Comparison of ENCODE assay signal across 8 mouse cellular contexts in the genomic region with DNA sequence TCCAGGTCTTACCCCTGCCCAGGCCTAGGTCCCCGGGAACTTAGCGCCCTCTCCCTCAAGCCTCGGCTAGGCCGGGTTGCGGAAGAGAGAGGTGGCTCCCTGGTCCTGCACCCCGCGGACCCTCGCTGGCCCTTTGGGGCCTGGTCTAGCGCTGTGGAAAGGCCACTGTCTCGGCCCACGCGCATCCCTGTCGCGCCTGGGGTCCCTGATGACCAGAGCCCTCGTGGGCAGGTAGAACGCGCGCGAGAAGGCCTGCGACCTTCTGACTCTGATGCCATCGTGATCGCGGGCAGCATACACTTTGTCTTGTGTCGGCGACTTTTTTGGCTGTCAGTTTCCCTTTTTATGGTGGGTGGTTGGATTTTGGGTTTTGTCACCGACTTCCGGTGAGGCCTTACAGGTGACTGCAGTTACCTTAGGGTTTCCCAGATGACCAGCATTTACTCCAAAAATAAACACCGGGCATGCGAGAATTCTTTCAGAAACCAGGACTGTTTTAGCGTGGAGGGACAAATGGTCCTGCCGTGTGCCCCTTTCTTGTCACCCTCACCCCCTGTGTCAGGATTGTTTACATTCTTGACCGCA. TPM values are rescaled to one million over a fixed set of nuclear protein-coding genes. Genes with fewer than 3 reads are reported as not detected.
DNase-seq lines count a peak whose midpoint lies in the region; ATAC-seq and TF ChIP-seq lines count a peak whose summit lies in the region.

Gene 4931422A03Rik, minus strand, starts transcription at position 223 of the 585 bp plus-strand sequence.

- WGBS in embryonic facial prominence, embryonic 15.5 days, result under 1% methylated on average over 32 of the region's 32 CpGs
- WGBS in kidney, postnatal 0 days, result under 1% methylated on average over 32 of the region's 32 CpGs
- WGBS in midbrain, embryonic 12.5 days, result 2% methylated on average over 32 of the region's 32 CpGs

- H3K36me3 ChIP-seq in embryonic facial prominence, embryonic 15.5 days, result no peaks in the 10 kb centered on the region
- H3K36me3 ChIP-seq in kidney, postnatal 0 days (ENCODE audit: insufficient read depth, low read length), result 0 out of 2 replicates have a peak, but pooled peaks cover 6% of the 10 kb centered on the region
- peaks cover 7% of the 10 kb centered on the region; the same call in 1 of the 2 replicates for H3K36me3 ChIP-seq in midbrain, embryonic 12.5 days

- H3K27ac ChIP-seq in embryonic facial prominence, embryonic 15.5 days (replicated peaks), result peak within 1 kb of the TSS; percentile 53
- peak within 1 kb of the TSS; percentile 75 for H3K27ac ChIP-seq in kidney, postnatal 0 days
- peak within 1 kb of the TSS; percentile 71 for H3K27ac ChIP-seq in midbrain, embryonic 12.5 days (replicated peaks)

- 0 out of 2 replicates have a peak, but pooled peaks have one; percentile 3 for TF ChIP-seq CTCF in kidney, postnatal 0 days (IDR thresholded peaks at IDR 0.05; ENCODE audit: low read depth)

- ATAC-seq in embryonic facial prominence, embryonic 15.5 days (ENCODE audit: insufficient number of reproducible peaks, low FRiP score, low TSS enrichment, low read depth), result peak; percentile 63; the same call in 1 of the 2 replicates
- ATAC-seq in kidney, postnatal 0 days (replicated peaks; ENCODE audit: low FRiP score, low read depth), result peak; percentile 69
- ATAC-seq in midbrain, embryonic 12.5 days (ENCODE audit: low FRiP score, low read depth), result peak; percentile 66

- peak within 1 kb of the TSS; percentile 94 for H3K4me3 ChIP-seq in embryonic facial prominence, embryonic 15.5 days (replicated peaks)
- H3K4me3 ChIP-seq in kidney, postnatal 0 days (replicated peaks; ENCODE audit: low read depth, low read length), result peak within 1 kb of the TSS; percentile 98
- H3K4me3 ChIP-seq in midbrain, embryonic 12.5 days, result peak within 1 kb of the TSS; percentile 91

- H3K9ac ChIP-seq in embryonic facial prominence, embryonic 15.5 days, result peak within 1 kb of the TSS; percentile 93
- peak within 1 kb of the TSS; percentile 93 for H3K9ac ChIP-seq in kidney, postnatal 0 days (ENCODE audit: low read depth, low read length)
- H3K9ac ChIP-seq in midbrain, embryonic 12.5 days (replicated peaks), result peak within 1 kb of the TSS; percentile 94

- no peaks in the 10 kb centered on the region for H3K27me3 ChIP-seq in embryonic facial prominence, embryonic 15.5 days
- H3K27me3 ChIP-seq in kidney, postnatal 0 days (ENCODE audit: insufficient read depth, low read length), result no peaks in the 10 kb centered on the region
- H3K27me3 ChIP-seq in midbrain, embryonic 12.5 days, result no peaks in the 10 kb centered on the region

- peaks cover 19% of the 10 kb centered on the region for H3K4me1 ChIP-seq in embryonic facial prominence, embryonic 15.5 days
- peaks cover 13% of the 10 kb centered on the region; the same call in 1 of the 2 replicates for H3K4me1 ChIP-seq in kidney, postnatal 0 days (replicated peaks; ENCODE audit: insufficient read depth, low read length)
- H3K4me1 ChIP-seq in midbrain, embryonic 12.5 days, result peaks cover 16% of the 10 kb centered on the region

- H3K9me3 ChIP-seq in embryonic facial prominence, embryonic 15.5 days (replicated peaks), result no peaks in the 10 kb centered on the region
- no peaks in the 10 kb centered on the region for H3K9me3 ChIP-seq in kidney, postnatal 0 days (replicated peaks; ENCODE audit: low read length)
- no peaks in the 10 kb centered on the region for H3K9me3 ChIP-seq in midbrain, embryonic 12.5 days

- H3K4me2 ChIP-seq in embryonic facial prominence, embryonic 15.5 days (replicated peaks), result peak within 1 kb of the TSS; percentile 70
- peak within 1 kb of the TSS; percentile 84 for H3K4me2 ChIP-seq in kidney, postnatal 0 days (ENCODE audit: low read length)
- peak within 1 kb of the TSS; percentile 83 for H3K4me2 ChIP-seq in midbrain, embryonic 12.5 days (replicated peaks)

- DNase-seq in layer of hippocampus, adult 9-11 months, result peak; percentile 16
- no peak for DNase-seq in layer of hippocampus, postnatal 14 days (ENCODE audit: low spot score in 2 of 2)
- DNase-seq in ZHBTc4 (ENCODE audit: low read depth, low spot score), result peak; percentile 13
- DNase-seq in kidney, postnatal 0 days (ENCODE audit: low spot score), result peak; percentile 26
- no peak for DNase-seq in urinary bladder, postnatal 25 days (ENCODE audit: low spot score)
- DNase-seq in cerebellum, postnatal 14 days, result no peak

RNA-seq across cellular contexts. Expression of gene 4931422A03Rik, which starts in this region (rescaled TPM):
- total RNA-seq in layer of hippocampus, postnatal 14 days (2021), result not detected
- polyA plus RNA-seq in embryonic facial prominence, embryonic 15.5 days (2015; fragmentation: Nextera tagmentation; extraction: Ambion mirVana), result 2.4 and 2.7 TPM in 2 replicates
- 1.3 and 1.4 TPM in 2 replicates for polyA plus RNA-seq in kidney, postnatal 0 days (2015; fragmentation: Nextera tagmentation; extraction: Ambion mirVana)
- polyA plus RNA-seq in midbrain, embryonic 12.5 days (2016; fragmentation: Nextera tagmentation; extraction: Ambion mirVana), result 2.0 and 2.6 TPM in 2 replicates

Comparison
In these comparisons a context has a peak if more than half of its experiments do, and no peak if none do; other contexts are left out.
1. DNase-seq: peak in layer of hippocampus, adult 9-11 months (single experiment), ZHBTc4 (single experiment) and kidney, postnatal 0 days (single experiment); none in layer of hippocampus, postnatal 14 days (0 of 2), urinary bladder, postnatal 25 days (single experiment) and cerebellum, postnatal 14 days (0 of 2).
2. Peak in every context shown above with its lines, with median percentiles within 50 percentile points of each other: ATAC-seq, H3K27ac ChIP-seq, H3K4me2 ChIP-seq, H3K4me3 ChIP-seq and H3K9ac ChIP-seq.